Mouse (Mus musculus) megakaryocyte, embryonic 14.5 days (primary cell): Measurements from ENCODE around the gene Olfr1130. TPM values are rescaled to one million over a fixed set of nuclear protein-coding genes. Genes with fewer than 3 reads are reported as not detected.
"Not testable (repeated sequence)": the region's sequence is repeated elsewhere in the genome, so short reads cannot be mapped to it uniquely, and the experiment has no call there.

Source experiments
- H3K27me3 ChIP-seq: replicated peaks from 2 replicates; pipeline ENCODE3; 2012; ENCODE audit warnings: inconsistent platforms
- H3K36me3 ChIP-seq: replicated peaks from 2 replicates; pipeline ENCODE3; 2012; ENCODE audit warnings: low read length, inconsistent platforms, mixed read lengths
- H3K4me1 ChIP-seq: 2 replicates; pipeline ENCODE4 v1.6.1; 2012; ENCODE audit warnings: inconsistent platforms
- H3K4me3 ChIP-seq: replicated peaks from 2 replicates; pipeline ENCODE3; 2012; ENCODE audit warnings: moderate library complexity, mild to moderate bottlenecking, inconsistent platforms
- H3K9me3 ChIP-seq: 2 replicates; pipeline ENCODE4 v1.6.1; 2012; ENCODE audit warnings: inconsistent platforms
- FLI1 ChIP-seq: IDR thresholded peaks from 2 replicates; pipeline ENCODE4 v1.6.1; 2012; ENCODE audit warnings: low read length, inconsistent platforms, mixed read lengths
- GATA1 ChIP-seq: IDR thresholded peaks from 3 replicates; pipeline ENCODE4 v1.6.1; 2012; ENCODE audit warnings: mixed read lengths, low read length, inconsistent platforms, borderline replicate concordance
- polyA plus RNA-seq: library from polyadenylated mRNA; stranded (reverse); fragments of >175 nt; gene quantifications from 2 replicates; pipeline ENCODE4 v1.2.3, GENCODE M21; 2012; ENCODE audit warnings: low replicate concordance; ENCODE audit not compliant: insufficient read depth

The Olfr1130 gene
- polyA plus RNA-seq: not detected in 2 replicates

- H3K27me3 ChIP-seq, H3K36me3 ChIP-seq, H3K4me1 ChIP-seq, H3K9me3 ChIP-seq, H3K4me3 ChIP-seq: not testable (repeated sequence)
Observed at GRCm38 (mm10) chr2:87605912-87606311, at the start of gene Olfr1130. Gene Olfr1130, plus strand, starts transcription at chr2:87606212.

GRCm38 (mm10) chr2:87573602-87574001 lies 32.4 kb upstream of the Olfr1130 start, which contains the start of gene Olfr1129:
Gene Olfr1129, plus strand, starts transcription at chr2:87573902.
- not testable (repeated sequence) for H3K27me3 ChIP-seq, H3K9me3 ChIP-seq

GRCm38 (mm10) chr2:87626804-87627203 lies 20.8 kb downstream of the Olfr1130 start, which contains the start of gene Olfr1131:
Gene Olfr1131, plus strand, starts transcription at chr2:87627104.
- TF ChIP-seq FLI1 (no peak), GATA1 (no peak)
- no peaks in the 10 kb centered on the region for H3K4me1 ChIP-seq
- H3K27me3 ChIP-seq: no peaks in the 10 kb centered on the region
- peaks cover 4% of the 10 kb centered on the region for H3K9me3 ChIP-seq
- no peak within 1 kb of the TSS for H3K4me3 ChIP-seq
- H3K36me3 ChIP-seq: no peaks in the 10 kb centered on the region

More at GRCm38 (mm10) chr2:87573602-87574001, 32.4 kb upstream of the Olfr1130 start, which contains the start of gene Olfr1129:
- H3K36me3 ChIP-seq, H3K4me3 ChIP-seq, H3K4me1 ChIP-seq: not testable (repeated sequence)

- Histone ChIP-seq H3K27me3 (no peaks in the 10 kb centered on the region), H3K36me3 (no peaks in the 10 kb centered on the region), H3K4me3 (no peak within 1 kb of the TSS), H3K4me1 (no peaks in the 10 kb centered on the region), H3K9me3 (no peaks in the 10 kb centered on the region)
- TF ChIP-seq FLI1 (no peak), GATA1 (no peak)
Observed at GRCm38 (mm10) chr2:87637435-87637834, 31.4 kb downstream of the Olfr1130 start, which contains the start of gene Olfr1132. Gene Olfr1132, minus strand, starts transcription at chr2:87637535.

GRCm38 (mm10) chr2:87642441-87642840 lies 36.4 kb downstream of the Olfr1130 start:
- Histone ChIP-seq H3K27me3 (no peaks in the 10 kb centered on the region), H3K36me3 (no peaks in the 10 kb centered on the region), H3K4me1 (no peaks in the 10 kb centered on the region), H3K9me3 (no peaks in the 10 kb centered on the region), H3K4me3 (no peak overlapping the region)
- TF ChIP-seq FLI1: no peak
- TF ChIP-seq GATA1: no peak

- TF ChIP-seq GATA1: no peak
- H3K36me3 ChIP-seq: no peaks in the 10 kb centered on the region
Observed at GRCm38 (mm10) chr2:87647274-87647673, 41.3 kb downstream of the Olfr1130 start, which contains the start of gene Olfr1133. Gene Olfr1133, minus strand, starts transcription at chr2:87647374.

GRCm38 (mm10) chr2:87658360-87658759 lies 52.3 kb downstream of the Olfr1130 start, which contains the start of gene Olfr1134:
Gene Olfr1134, minus strand, starts transcription at chr2:87658460.
- no peaks in the 10 kb centered on the region for H3K4me1 ChIP-seq
- TF ChIP-seq GATA1 (no peak), FLI1 (no peak)

More at GRCm38 (mm10) chr2:87647274-87647673, 41.3 kb downstream of the Olfr1130 start, which contains the start of gene Olfr1133:
- Histone ChIP-seq H3K4me3 (no peak within 1 kb of the TSS), H3K27me3 (no peaks in the 10 kb centered on the region), H3K9me3 (no peaks in the 10 kb centered on the region), H3K4me1 (no peaks in the 10 kb centered on the region)

More at GRCm38 (mm10) chr2:87658360-87658759, 52.3 kb downstream of the Olfr1130 start, which contains the start of gene Olfr1134:
- Histone ChIP-seq H3K9me3 (0 out of 2 replicates have a peak, but pooled peaks cover 4% of the 10 kb centered on the region), H3K4me3 (no peak within 1 kb of the TSS), H3K36me3 (no peaks in the 10 kb centered on the region), H3K27me3 (no peaks in the 10 kb centered on the region)

Other genes starting within 250 kb of the Olfr1130 start
- not detected in 2 replicates for gene Olfr1121, start 236.3 kb upstream of the Olfr1130 start, polyA plus RNA-seq
- not detected in 2 replicates for gene Olfr1122, start 220.4 kb upstream of the Olfr1130 start, polyA plus RNA-seq
- gene Olfr1123, start 189.6 kb upstream of the Olfr1130 start, polyA plus RNA-seq: not detected in 2 replicates
- not detected in 2 replicates for gene Olfr1124, start 175.9 kb upstream of the Olfr1130 start, polyA plus RNA-seq
- gene Olfr1126, start 152.2 kb upstream of the Olfr1130 start, polyA plus RNA-seq: not detected in 2 replicates
- gene Pramel7, start 109.1 kb upstream of the Olfr1130 start, polyA plus RNA-seq: not detected in 2 replicates
- gene Pramel6, start 99.6 kb upstream of the Olfr1130 start, polyA plus RNA-seq: not detected in 2 replicates
- not detected in 2 replicates for gene Olfr153, start 74.4 kb upstream of the Olfr1130 start, polyA plus RNA-seq
- not detected in 2 replicates for gene Olfr1128, start 60.7 kb upstream of the Olfr1130 start, polyA plus RNA-seq
- gene Olfr1129, start 32.3 kb upstream of the Olfr1130 start, polyA plus RNA-seq: not detected in 2 replicates
- gene Olfr1131, start 20.9 kb downstream of the Olfr1130 start, polyA plus RNA-seq: not detected in 2 replicates
- gene Olfr1132, start 31.3 kb downstream of the Olfr1130 start, polyA plus RNA-seq: not detected in 2 replicates
- not detected in 2 replicates for gene Olfr1133, start 41.2 kb downstream of the Olfr1130 start, polyA plus RNA-seq
- not detected in 2 replicates for gene Olfr1134, start 52.2 kb downstream of the Olfr1130 start, polyA plus RNA-seq
- not detected in 2 replicates for gene Olfr1135, start 67.5 kb downstream of the Olfr1130 start, polyA plus RNA-seq
- gene Olfr1136, start 87.7 kb downstream of the Olfr1130 start, polyA plus RNA-seq: not detected in 2 replicates
- gene Olfr1137, start 107.0 kb downstream of the Olfr1130 start, polyA plus RNA-seq: 0.71 TPM in 1 of 2 replicates, not detected in the other
- gene Olfr1138, start 133.8 kb downstream of the Olfr1130 start, polyA plus RNA-seq: not detected in 2 replicates
- not detected in 2 replicates for gene Olfr1140, start 137.5 kb downstream of the Olfr1130 start, polyA plus RNA-seq
- not detected in 2 replicates for gene Olfr1141, start 147.8 kb downstream of the Olfr1130 start, polyA plus RNA-seq
- gene Olfr152, start 173.3 kb downstream of the Olfr1130 start, polyA plus RNA-seq: not detected in 2 replicates
- gene Olfr1143, start 194.4 kb downstream of the Olfr1130 start, polyA plus RNA-seq: not detected in 2 replicates
- gene Olfr1145, start 203.6 kb downstream of the Olfr1130 start, polyA plus RNA-seq: not detected in 2 replicates
- gene Olfr1148, start 224.3 kb downstream of the Olfr1130 start, polyA plus RNA-seq: not detected in 2 replicates
- not detected in 2 replicates for gene Olfr1150-ps1, start 237.8 kb downstream of the Olfr1130 start, polyA plus RNA-seq
- not detected in 2 replicates for gene Olfr1151, start 249.7 kb downstream of the Olfr1130 start, polyA plus RNA-seq